Comparison of ENCODE assay signal across 21 mouse cellular contexts in genomic region chr1:72856209-72856909, GRCm38 (mm10). TPM values are rescaled to one million over a fixed set of nuclear protein-coding genes. Genes with fewer than 3 reads are reported as not detected.
DNase-seq lines count a peak whose midpoint lies in the region; ATAC-seq lines count a peak whose summit lies in the region.
"Had no signal": no experiment of that assay in that cellular context is flagged by ENCODE, and none has a peak within 500 bp of the region (broad histone marks: within the 10 kb centered on the region; RNA-seq: fewer than 3 reads in every experiment).

No protein-coding gene starts in this region.

- 74% methylated on average over 19 of the region's 19 CpGs for WGBS in heart, embryonic 12.5 days
- 82% methylated on average over 19 of the region's 19 CpGs for WGBS in kidney, embryonic 15.5 days
- WGBS in neural tube, embryonic 14.5 days = 83% methylated on average over 19 of the region's 19 CpGs
- 85% methylated on average over 19 of the region's 19 CpGs for WGBS in neural tube, embryonic 15.5 days
- WGBS in stomach, embryonic 16.5 days = 71% methylated on average over 19 of the region's 19 CpGs
- 69% methylated on average over 19 of the region's 19 CpGs for WGBS in liver, embryonic 12.5 days (ENCODE audit: insufficient replicate concordance)

- H3K9me3 ChIP-seq in heart, embryonic 12.5 days (replicated peaks) = no peaks in the 10 kb centered on the region
- H3K9me3 ChIP-seq in kidney, embryonic 15.5 days (replicated peaks) = no peaks in the 10 kb centered on the region
- no peaks in the 10 kb centered on the region for H3K9me3 ChIP-seq in neural tube, embryonic 14.5 days (ENCODE audit: control insufficient read depth, low read length)
- no peaks in the 10 kb centered on the region for H3K9me3 ChIP-seq in neural tube, embryonic 15.5 days (replicated peaks)
- H3K9me3 ChIP-seq in stomach, embryonic 16.5 days (replicated peaks; ENCODE audit: control insufficient read depth, low read length) = no peaks in the 10 kb centered on the region
- H3K9me3 ChIP-seq in liver, embryonic 12.5 days (replicated peaks) = no peaks in the 10 kb centered on the region
- H3K9me3 ChIP-seq: forebrain, embryonic 12.5 days; midbrain, embryonic 13.5 days had no signal

- no peaks in the 10 kb centered on the region for H3K4me1 ChIP-seq in heart, embryonic 12.5 days (replicated peaks)
- 0 out of 2 replicates have a peak, but pooled peaks cover 7% of the 10 kb centered on the region for H3K4me1 ChIP-seq in kidney, embryonic 15.5 days
- H3K4me1 ChIP-seq in neural tube, embryonic 14.5 days (ENCODE audit: control insufficient read depth, insufficient read depth, low read length) = peaks cover 6% of the 10 kb centered on the region; the same call in 1 of the 2 replicates
- peaks cover 17% of the 10 kb centered on the region for H3K4me1 ChIP-seq in neural tube, embryonic 15.5 days
- peaks cover 4% of the 10 kb centered on the region; the same call in 1 of the 2 replicates for H3K4me1 ChIP-seq in stomach, embryonic 16.5 days (ENCODE audit: control insufficient read depth, insufficient read depth, low read length)
- H3K4me1 ChIP-seq in liver, embryonic 12.5 days = no peaks in the 10 kb centered on the region

- H3K9ac ChIP-seq in heart, embryonic 12.5 days = no peak overlapping the region
- no peak overlapping the region for H3K9ac ChIP-seq in kidney, embryonic 15.5 days
- H3K9ac ChIP-seq in neural tube, embryonic 14.5 days (replicated peaks; ENCODE audit: low read depth, low read length) = no peak overlapping the region
- H3K9ac ChIP-seq in neural tube, embryonic 15.5 days (replicated peaks) = no peak overlapping the region
- no peak overlapping the region for H3K9ac ChIP-seq in stomach, embryonic 16.5 days (ENCODE audit: low read length)
- no peak overlapping the region for H3K9ac ChIP-seq in liver, embryonic 12.5 days
- H3K9ac ChIP-seq: forebrain, embryonic 12.5 days; liver, embryonic 14.5 days; midbrain, embryonic 13.5 days had no signal

- H3K27ac ChIP-seq in heart, embryonic 12.5 days (ENCODE audit: poor library complexity, severe bottlenecking) = no peak overlapping the region
- H3K27ac ChIP-seq in kidney, embryonic 15.5 days = no peak overlapping the region
- no peak overlapping the region for H3K27ac ChIP-seq in neural tube, embryonic 14.5 days (ENCODE audit: low read depth, low read length)
- H3K27ac ChIP-seq in neural tube, embryonic 15.5 days (replicated peaks) = no peak overlapping the region
- no peak overlapping the region for H3K27ac ChIP-seq in stomach, embryonic 16.5 days (ENCODE audit: low read length)
- H3K27ac ChIP-seq in liver, embryonic 12.5 days = no peak overlapping the region
- H3K27ac ChIP-seq: liver, embryonic 14.5 days; midbrain, embryonic 13.5 days had no signal

- DNase-seq in heart, adult 18-20 months = no peak
- DNase-seq in kidney, adult 9 months = no peak
- DNase-seq: adrenal gland, postnatal 25 days; cerebellum, adult 11 months; cerebellum, postnatal 10 days; gastrocnemius, postnatal 14 days; kidney, postnatal 36 days; thymus, postnatal 36 days had no signal

- peak; percentile 30 for ATAC-seq in heart, embryonic 12.5 days (ENCODE audit: insufficient number of reproducible peaks, low FRiP score)
- ATAC-seq in kidney, embryonic 15.5 days (replicated peaks; ENCODE audit: low FRiP score) = peak; percentile 26; the same call in 1 of the 2 replicates
- ATAC-seq in neural tube, embryonic 14.5 days (ENCODE audit: low read depth) = peak; percentile 15; the same call in 1 of the 2 replicates
- no peak for ATAC-seq in neural tube, embryonic 15.5 days (ENCODE audit: low FRiP score)
- peak; percentile 9; the same call in 1 of the 2 replicates for ATAC-seq in stomach, embryonic 16.5 days (ENCODE audit: insufficient read depth, low FRiP score)
- no peak for ATAC-seq in liver, embryonic 12.5 days
- ATAC-seq: lung, postnatal 0 days; midbrain, embryonic 13.5 days had no signal

- H3K36me3 ChIP-seq in heart, embryonic 12.5 days = peaks cover 31% of the 10 kb centered on the region
- H3K36me3 ChIP-seq in kidney, embryonic 15.5 days = peaks cover 40% of the 10 kb centered on the region
- 0 out of 2 replicates have a peak, but pooled peaks cover 4% of the 10 kb centered on the region for H3K36me3 ChIP-seq in neural tube, embryonic 14.5 days (ENCODE audit: control insufficient read depth, insufficient read depth, low read length)
- 0 out of 2 replicates have a peak, but pooled peaks cover 4% of the 10 kb centered on the region for H3K36me3 ChIP-seq in neural tube, embryonic 15.5 days
- peaks cover 15% of the 10 kb centered on the region; the same call in 1 of the 2 replicates for H3K36me3 ChIP-seq in stomach, embryonic 16.5 days (ENCODE audit: control insufficient read depth, insufficient read depth, low read length)
- no peaks in the 10 kb centered on the region for H3K36me3 ChIP-seq in liver, embryonic 12.5 days

- H3K4me3 ChIP-seq in heart, embryonic 12.5 days = no peak overlapping the region
- no peak overlapping the region for H3K4me3 ChIP-seq in kidney, embryonic 15.5 days (replicated peaks)
- H3K4me3 ChIP-seq in neural tube, embryonic 14.5 days (ENCODE audit: low read depth, low read length) = no peak overlapping the region
- no peak overlapping the region for H3K4me3 ChIP-seq in neural tube, embryonic 15.5 days (replicated peaks)
- H3K4me3 ChIP-seq in stomach, embryonic 16.5 days (replicated peaks; ENCODE audit: low read length) = no peak overlapping the region
- no peak overlapping the region for H3K4me3 ChIP-seq in liver, embryonic 12.5 days
- H3K4me3 ChIP-seq: forebrain, embryonic 12.5 days; midbrain, embryonic 13.5 days had no signal

- no peak overlapping the region for H3K4me2 ChIP-seq in heart, embryonic 12.5 days
- H3K4me2 ChIP-seq in kidney, embryonic 15.5 days = no peak overlapping the region
- H3K4me2 ChIP-seq in neural tube, embryonic 14.5 days (ENCODE audit: low read depth, low read length) = no peak overlapping the region
- no peak overlapping the region for H3K4me2 ChIP-seq in neural tube, embryonic 15.5 days
- no peak overlapping the region for H3K4me2 ChIP-seq in stomach, embryonic 16.5 days (ENCODE audit: low read depth, low read length)
- H3K4me2 ChIP-seq in liver, embryonic 12.5 days = no peak overlapping the region
- H3K4me2 ChIP-seq: forebrain, embryonic 12.5 days; midbrain, embryonic 13.5 days had no signal

- no peaks in the 10 kb centered on the region for H3K27me3 ChIP-seq in heart, embryonic 12.5 days (replicated peaks)
- H3K27me3 ChIP-seq in kidney, embryonic 15.5 days = no peaks in the 10 kb centered on the region
- H3K27me3 ChIP-seq in neural tube, embryonic 14.5 days (ENCODE audit: control insufficient read depth, insufficient read depth, low read length) = no peaks in the 10 kb centered on the region
- H3K27me3 ChIP-seq in neural tube, embryonic 15.5 days (replicated peaks) = no peaks in the 10 kb centered on the region
- H3K27me3 ChIP-seq in stomach, embryonic 16.5 days (ENCODE audit: control insufficient read depth, insufficient read depth, low read length) = no peaks in the 10 kb centered on the region
- H3K27me3 ChIP-seq in liver, embryonic 12.5 days (replicated peaks) = no peaks in the 10 kb centered on the region
- H3K27me3 ChIP-seq: forebrain, embryonic 12.5 days; midbrain, embryonic 13.5 days had no signal

RNA-seq across cellular contexts. Expression of gene Igfbp5, which starts 18.3 kb away (rescaled TPM):
- 179 and 184 TPM in 2 replicates for polyA plus RNA-seq in heart, embryonic 12.5 days (2016; fragmentation: Nextera tagmentation; extraction: Ambion mirVana)
- total RNA-seq in heart, adult 18-20 months (2021) = 100 to 1,000 TPM in 1 of 2 experiments, 10 to 100 TPM in 1; 80.7 to 123 TPM
- 90.4 and 94.0 TPM in 2 replicates for polyA plus RNA-seq in kidney, embryonic 15.5 days (2015; fragmentation: Nextera tagmentation; extraction: Ambion mirVana)
- polyA plus RNA-seq in neural tube, embryonic 14.5 days (2014; fragmentation: Nextera tagmentation; extraction: Ambion mirVana) = 85.0 and 112 TPM in 2 replicates
- polyA plus RNA-seq in neural tube, embryonic 15.5 days (2015; fragmentation: Nextera tagmentation; extraction: Ambion mirVana) = 90.8 and 102 TPM in 2 replicates
- polyA plus RNA-seq in stomach, embryonic 16.5 days (2015; fragmentation: Nextera tagmentation; extraction: Ambion mirVana) = 122 and 123 TPM in 2 replicates
- 7.6 and 10.9 TPM in 2 replicates for polyA plus RNA-seq in liver, embryonic 12.5 days (2016; fragmentation: Nextera tagmentation; extraction: Ambion mirVana)
- total RNA-seq: MEL had no signal

RNA-seq across cellular contexts. Expression of gene Igfbp2, which starts 32.1 kb away (rescaled TPM):
- 91.7 and 93.5 TPM in 2 replicates for polyA plus RNA-seq in heart, embryonic 12.5 days (2016; fragmentation: Nextera tagmentation; extraction: Ambion mirVana)
- under 1 TPM; 0.37 to 0.51 TPM for total RNA-seq in heart, adult 18-20 months (2021)
- 138 and 150 TPM in 2 replicates for polyA plus RNA-seq in kidney, embryonic 15.5 days (2015; fragmentation: Nextera tagmentation; extraction: Ambion mirVana)
- 163 and 379 TPM in 2 replicates for polyA plus RNA-seq in neural tube, embryonic 14.5 days (2014; fragmentation: Nextera tagmentation; extraction: Ambion mirVana)
- 278 and 341 TPM in 2 replicates for polyA plus RNA-seq in neural tube, embryonic 15.5 days (2015; fragmentation: Nextera tagmentation; extraction: Ambion mirVana)
- 375 and 392 TPM in 2 replicates for polyA plus RNA-seq in stomach, embryonic 16.5 days (2015; fragmentation: Nextera tagmentation; extraction: Ambion mirVana)
- 12.4 and 14.3 TPM in 2 replicates for polyA plus RNA-seq in liver, embryonic 12.5 days (2016; fragmentation: Nextera tagmentation; extraction: Ambion mirVana)
- total RNA-seq: hematopoietic stem cell, adult 5-6 weeks; MEL; neutrophil, adult 5-6 weeks had no signal

Comparison
In these comparisons a context has a peak if more than half of its experiments do, and no peak if none do; other contexts are left out.
1. ATAC-seq: peak in heart, embryonic 12.5 days (single experiment), kidney, embryonic 15.5 days (single experiment), neural tube, embryonic 14.5 days (single experiment) and stomach, embryonic 16.5 days (single experiment); none in neural tube, embryonic 15.5 days (single experiment) and liver, embryonic 12.5 days (single experiment).